Mouse (Mus musculus): Measurements from ENCODE around the gene Nup205. TPM values are rescaled to one million over a fixed set of nuclear protein-coding genes. Genes with fewer than 3 reads are reported as not detected.

Gene Nup205
- 4.7 and 6.2 TPM in 2 replicates for polyA plus RNA-seq (2015; fragmentation: Nextera tagmentation; extraction: Ambion mirVana)

DNA sequence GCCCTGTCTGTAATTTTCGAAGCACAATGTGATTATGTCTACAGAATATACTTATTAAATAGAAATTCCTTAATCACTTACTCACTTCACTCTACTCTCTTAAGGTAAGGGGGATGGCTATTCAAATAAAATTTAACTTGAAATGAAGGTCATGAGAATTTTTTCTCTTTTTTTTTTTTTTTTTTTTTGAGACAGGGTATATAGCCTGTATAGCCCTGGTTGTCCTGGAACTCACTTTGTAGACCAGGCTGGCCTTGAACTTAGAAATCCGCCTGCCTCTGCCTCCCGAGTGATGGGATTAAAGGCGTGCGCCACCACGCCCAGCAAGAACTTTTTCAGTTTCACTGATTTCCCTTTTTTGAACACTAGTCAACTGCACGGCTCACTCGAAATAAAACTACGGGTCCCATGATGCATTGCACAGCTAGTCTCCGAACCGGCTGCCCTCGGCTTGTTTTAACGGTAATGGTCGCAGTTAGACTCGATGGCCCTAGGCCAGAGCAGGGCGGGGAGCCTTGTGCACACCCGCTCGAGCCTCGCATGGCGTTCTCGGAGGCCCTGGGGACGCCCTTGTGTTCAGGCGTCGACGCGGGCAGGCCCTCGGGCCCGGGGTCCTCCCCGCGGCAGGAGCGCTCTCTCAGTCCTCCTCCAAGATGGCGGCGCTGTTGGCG lies at the start of gene Nup205:
Gene Nup205, plus strand, starts transcription at position 443 of the 671 bp plus-strand sequence.
- peak within 1 kb of the TSS; percentile 91 for H3K4me3 ChIP-seq (ENCODE audit: low read depth, low read length)
- DNase-seq (ENCODE audit: low spot score), result peak; percentile 93

DNA sequence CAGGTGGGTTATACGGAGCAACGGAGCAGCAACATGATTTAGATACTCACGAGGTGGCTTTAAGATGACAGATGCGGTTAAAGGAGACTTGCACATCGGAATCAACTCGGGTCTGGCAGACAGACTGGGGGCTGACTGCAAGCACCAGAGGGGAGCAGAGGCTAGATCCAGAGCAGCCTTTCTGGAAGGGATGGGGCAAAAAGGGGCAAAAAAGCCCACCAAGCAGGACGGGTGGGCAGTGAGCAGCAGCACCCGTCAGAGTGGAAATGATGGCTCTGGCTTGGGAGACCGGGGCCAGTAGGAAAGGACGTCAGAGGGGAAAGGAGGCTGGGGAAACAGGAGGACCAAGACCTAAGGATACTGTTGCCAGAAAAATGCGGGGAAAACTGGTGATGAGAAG lies 44.4 kb upstream of the Nup205 start:
- TF ChIP-seq CTCF (IDR thresholded peaks at IDR 0.05) (no peak), EP300 (IDR thresholded peaks at IDR 0.05) (no peak)
- ATAC-seq (no peak), DNase-seq (ENCODE audit: low spot score) (no peak)
- Histone ChIP-seq H3K9ac (replicated peaks; ENCODE audit: low read depth) (peak overlapping the region; percentile 77), H3K27ac (ENCODE audit: low read length) (peak overlapping the region; percentile 91), H3K36me3 (ENCODE audit: insufficient read depth, low read length) (no peaks in the 10 kb centered on the region), H3K4me3 (ENCODE audit: low read depth, low read length) (peak overlapping the region; percentile 78), H3K9me3 (ENCODE audit: low read length) (no peaks in the 10 kb centered on the region), H3K27me3 (replicated peaks; ENCODE audit: insufficient read depth, low read length) (no peaks in the 10 kb centered on the region), H3K4me1 (ENCODE audit: insufficient read depth, low read depth, low read length) (peaks cover 2% of the 10 kb centered on the region; the same call in 1 of the 2 replicates), H3K4me2 (replicated peaks; ENCODE audit: low read depth, low read length) (peak overlapping the region; percentile 94)
- under 1% methylated on average over 11 of the region's 11 CpGs for WGBS

More for the DNA sequence above, at the start of gene Nup205:
- H3K9me3 ChIP-seq (ENCODE audit: low read length), result no peaks in the 10 kb centered on the region
- 4% methylated on average over 33 of the region's 34 CpGs for WGBS
- H3K27ac ChIP-seq (ENCODE audit: low read length), result peak within 1 kb of the TSS; percentile 96
- peaks cover 4% of the 10 kb centered on the region; the same call in 1 of the 2 replicates for H3K4me1 ChIP-seq (ENCODE audit: insufficient read depth, low read depth, low read length)
- ATAC-seq, result peak; percentile 93
- no peaks in the 10 kb centered on the region for H3K27me3 ChIP-seq (replicated peaks; ENCODE audit: insufficient read depth, low read length)
- peak within 1 kb of the TSS; percentile 90 for H3K4me2 ChIP-seq (replicated peaks; ENCODE audit: low read depth, low read length)
- peak within 1 kb of the TSS; percentile 88 for H3K9ac ChIP-seq (replicated peaks; ENCODE audit: low read depth)
- H3K36me3 ChIP-seq (ENCODE audit: insufficient read depth, low read length), result no peaks in the 10 kb centered on the region
- peak; percentile 13; the same call in 1 of the 2 replicates for TF ChIP-seq CTCF (IDR thresholded peaks at IDR 0.05)
- TF ChIP-seq EP300 (IDR thresholded peaks at IDR 0.05), result no peak

GRCm38 (mm10) chr6:35133246-35133578 lies 44.0 kb upstream of the Nup205 start:
- Histone ChIP-seq H3K36me3 (ENCODE audit: insufficient read depth, low read length) (no peaks in the 10 kb centered on the region), H3K27ac (ENCODE audit: low read length) (peak overlapping the region; percentile 91), H3K4me1 (ENCODE audit: insufficient read depth, low read depth, low read length) (peaks cover 2% of the 10 kb centered on the region; the same call in 1 of the 2 replicates), H3K4me3 (ENCODE audit: low read depth, low read length) (peak overlapping the region; percentile 78), H3K9ac (replicated peaks; ENCODE audit: low read depth) (peak overlapping the region; percentile 77), H3K9me3 (ENCODE audit: low read length) (no peaks in the 10 kb centered on the region), H3K27me3 (replicated peaks; ENCODE audit: insufficient read depth, low read length) (no peaks in the 10 kb centered on the region), H3K4me2 (replicated peaks; ENCODE audit: low read depth, low read length) (peak overlapping the region; percentile 94)
- 0% methylated on average over 12 of the region's 25 CpGs for WGBS
- DNase-seq (ENCODE audit: low spot score) (no peak), ATAC-seq (peak; percentile 86)
- TF ChIP-seq CTCF (IDR thresholded peaks at IDR 0.05) (no peak), EP300 (IDR thresholded peaks at IDR 0.05) (no peak)

DNA sequence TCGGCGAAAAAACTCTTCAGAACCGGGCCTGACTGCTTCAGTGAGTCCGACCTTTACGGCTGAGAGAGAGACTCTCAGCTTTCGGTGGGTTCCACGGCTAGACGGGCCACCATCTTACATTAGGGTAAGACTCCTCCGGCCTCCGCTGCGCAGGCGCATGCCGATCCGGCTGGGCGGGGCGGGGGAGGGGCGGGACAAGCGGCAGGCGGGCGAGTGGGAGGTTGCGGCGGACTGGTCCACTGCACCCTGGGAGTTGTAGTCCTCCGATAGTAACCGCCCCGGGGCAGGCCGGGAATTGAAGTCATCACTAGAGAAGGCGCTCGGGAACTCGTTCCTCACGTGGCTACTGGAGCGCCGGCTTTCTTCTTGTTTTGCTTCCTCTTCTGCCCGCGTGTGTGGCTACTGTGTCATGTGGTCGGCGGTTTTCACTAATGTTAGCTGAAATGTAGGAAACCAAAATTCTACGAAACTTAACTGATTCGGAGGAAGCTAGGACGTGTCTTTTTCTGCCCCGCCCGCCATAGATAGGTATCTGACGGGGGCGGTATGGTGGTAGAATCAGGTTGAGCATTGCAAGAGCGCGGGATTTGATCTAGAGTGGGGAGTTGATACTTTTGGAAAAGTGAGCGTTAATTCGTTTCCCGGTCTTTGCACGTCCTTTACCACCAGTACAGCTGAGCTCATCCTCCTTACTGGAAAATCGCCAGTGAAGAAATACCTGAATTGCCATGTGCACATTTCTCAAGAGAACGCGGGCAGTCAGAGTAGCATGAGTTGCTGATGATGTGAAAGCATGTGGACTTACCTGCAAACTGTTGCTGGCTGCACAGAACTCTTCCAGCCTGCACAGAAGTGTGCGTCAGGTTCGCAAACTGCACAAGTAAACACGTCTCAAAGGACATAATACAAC lies 43.4 kb upstream of the Nup205 start, which contains the start of gene Cnot4:
Gene Cnot4, minus strand, starts transcription at position 146 of the 910 bp plus-strand sequence.
- Histone ChIP-seq H3K27me3 (replicated peaks; ENCODE audit: insufficient read depth, low read length) (no peaks in the 10 kb centered on the region), H3K27ac (ENCODE audit: low read length) (peak within 1 kb of the TSS; percentile 91), H3K4me3 (ENCODE audit: low read depth, low read length) (peak within 1 kb of the TSS; percentile 78), H3K36me3 (ENCODE audit: insufficient read depth, low read length) (no peaks in the 10 kb centered on the region), H3K4me1 (ENCODE audit: insufficient read depth, low read depth, low read length) (peaks cover 2% of the 10 kb centered on the region; the same call in 1 of the 2 replicates), H3K9ac (replicated peaks; ENCODE audit: low read depth) (peak within 1 kb of the TSS; percentile 77), H3K9me3 (ENCODE audit: low read length) (no peaks in the 10 kb centered on the region), H3K4me2 (replicated peaks; ENCODE audit: low read depth, low read length) (peak within 1 kb of the TSS; percentile 94)
- 0% methylated on average over 54 of the region's 55 CpGs for WGBS
- ATAC-seq (peak; percentile 99), DNase-seq (ENCODE audit: low spot score) (peak; percentile 99)
- TF ChIP-seq EP300 (IDR thresholded peaks at IDR 0.05), result no peak
- no peak for TF ChIP-seq CTCF (IDR thresholded peaks at IDR 0.05)

- Histone ChIP-seq H3K27me3 (replicated peaks; ENCODE audit: insufficient read depth, low read length) (no peaks in the 10 kb centered on the region), H3K4me1 (ENCODE audit: insufficient read depth, low read depth, low read length) (peaks cover 2% of the 10 kb centered on the region; the same call in 1 of the 2 replicates), H3K27ac (ENCODE audit: low read length) (no peak overlapping the region), H3K36me3 (ENCODE audit: insufficient read depth, low read length) (no peaks in the 10 kb centered on the region), H3K9ac (replicated peaks; ENCODE audit: low read depth) (no peak overlapping the region), H3K4me2 (replicated peaks; ENCODE audit: low read depth, low read length) (peak overlapping the region; percentile 94; the same call in 1 of the 2 replicates), H3K4me3 (ENCODE audit: low read depth, low read length) (no peak overlapping the region), H3K9me3 (ENCODE audit: low read length) (no peaks in the 10 kb centered on the region)
- ATAC-seq (no peak), DNase-seq (ENCODE audit: low spot score) (no peak)
- TF ChIP-seq CTCF (IDR thresholded peaks at IDR 0.05) (no peak), EP300 (IDR thresholded peaks at IDR 0.05) (no peak)
- WGBS, result 42% methylated on average over 2 of the region's 2 CpGs
Measured at GRCm38 (mm10) chr6:35134844-35135243, 42.4 kb upstream of the Nup205 start.

- TF ChIP-seq CTCF (IDR thresholded peaks at IDR 0.05) (no peak), EP300 (IDR thresholded peaks at IDR 0.05) (no peak)
- Histone ChIP-seq H3K9me3 (ENCODE audit: low read length) (no peaks in the 10 kb centered on the region), H3K9ac (replicated peaks; ENCODE audit: low read depth) (no peak overlapping the region), H3K27ac (ENCODE audit: low read length) (no peak overlapping the region), H3K4me1 (ENCODE audit: insufficient read depth, low read depth, low read length) (no peaks in the 10 kb centered on the region), H3K36me3 (ENCODE audit: insufficient read depth, low read length) (no peaks in the 10 kb centered on the region), H3K4me2 (replicated peaks; ENCODE audit: low read depth, low read length) (no peak overlapping the region), H3K27me3 (replicated peaks; ENCODE audit: insufficient read depth, low read length) (no peaks in the 10 kb centered on the region), H3K4me3 (ENCODE audit: low read depth, low read length) (no peak overlapping the region)
- DNase-seq (ENCODE audit: low spot score), result no peak
- no peak for ATAC-seq
- 83% methylated on average over 1 of the region's 1 CpGs for WGBS
Measured at GRCm38 (mm10) chr6:35140351-35140750, 36.9 kb upstream of the Nup205 start.

Measured in lung, postnatal 0 days (tissue).